Mouse (Mus musculus): ENCODE measurements at regions not wholly inside any gene's neighbourhood (a gene's known extent, or its start where the extent isn't known, plus 50 kb on each side); places are given as distances from the start of the nearest gene placed in this dataset.

DNA sequence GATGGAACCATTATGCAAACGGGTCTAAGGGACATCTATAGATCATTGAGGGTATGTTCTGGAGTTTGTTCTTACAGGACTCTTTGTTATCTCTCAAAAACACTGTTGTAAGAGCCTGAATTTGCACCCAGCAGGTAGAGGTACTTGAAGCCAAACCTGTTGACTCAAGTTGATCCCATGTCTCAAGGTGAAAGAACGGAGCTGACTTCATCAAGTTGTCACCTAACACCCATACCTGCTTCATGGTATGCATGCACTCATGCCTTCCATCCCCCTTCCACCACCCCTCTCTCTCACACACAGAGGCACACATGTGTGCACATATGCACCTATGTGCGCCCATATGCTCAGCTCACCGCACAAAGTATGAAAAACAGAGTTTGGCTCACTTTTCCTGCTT, 189.0 kb downstream of the Ttll7 start:
- no peak for DNase-seq (ENCODE audit: low read depth, low spot score)

- no peak for DNase-seq (ENCODE audit: low read depth, low spot score)
Observed at GRCm38 (mm10) chr3:147042911-147043310, 190.7 kb downstream of the Ttll7 start.

- no peak for DNase-seq (ENCODE audit: low read depth, low spot score)
Observed at GRCm38 (mm10) chr3:147046634-147047033, 194.5 kb downstream of the Ttll7 start.

DNA sequence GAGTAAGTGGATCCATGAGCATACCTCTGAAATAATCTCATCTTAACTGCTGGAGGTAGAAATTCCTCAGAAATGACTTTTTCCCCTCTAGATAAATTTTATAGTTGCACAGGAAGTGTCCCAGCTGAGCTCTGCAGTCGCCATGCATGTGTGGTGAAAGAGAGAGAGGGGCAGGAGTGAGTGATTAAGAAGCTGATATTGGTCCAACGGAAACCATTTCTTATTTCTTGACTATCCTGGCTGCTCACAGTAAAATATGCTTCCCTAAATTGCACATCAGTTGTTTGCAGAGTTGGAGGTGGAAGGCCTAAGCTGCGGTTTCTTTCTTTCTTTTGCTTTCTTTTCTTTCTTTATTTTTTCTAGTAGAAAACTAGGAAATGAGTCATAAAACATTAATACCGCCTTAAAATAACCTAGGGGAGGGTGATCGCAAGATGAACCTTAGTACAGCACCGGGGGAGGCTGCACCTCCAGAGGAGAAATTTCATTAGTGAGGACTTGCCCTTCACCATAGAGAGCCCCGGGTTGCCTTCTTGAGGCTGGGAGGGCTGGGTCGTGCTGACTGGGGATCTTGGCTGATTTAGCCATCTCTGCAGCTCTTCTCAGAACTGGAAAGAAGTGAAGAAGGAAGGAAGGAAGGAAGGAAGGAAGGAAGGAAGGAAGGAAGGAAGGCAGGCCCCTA, 202.1 kb downstream of the Ttll7 start:
- no peak for DNase-seq (ENCODE audit: low read depth, low spot score)

- DNase-seq (ENCODE audit: low read depth, low spot score), result no peak
Observed at GRCm38 (mm10) chr3:147057874-147058273, 205.7 kb downstream of the Ttll7 start.

DNA sequence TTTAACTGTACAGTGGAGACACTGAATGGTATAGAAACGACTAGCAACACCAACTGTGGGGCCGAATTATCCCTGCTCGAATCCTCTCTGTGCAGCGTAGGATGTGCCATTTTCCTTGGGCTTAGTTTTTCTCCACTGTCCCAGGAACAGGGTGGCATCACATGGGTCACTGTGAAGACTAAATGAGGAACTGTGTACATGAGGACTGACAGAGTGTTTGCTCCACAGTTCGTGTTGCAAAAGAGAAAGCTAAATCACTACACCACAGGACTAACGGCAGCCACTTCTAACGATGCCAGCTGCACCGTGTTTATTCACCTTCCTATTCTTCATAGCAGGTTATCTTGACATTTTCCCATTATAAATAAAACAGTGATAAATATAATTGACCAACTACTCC, 208.5 kb downstream of the Ttll7 start:
- no peak for DNase-seq (ENCODE audit: low read depth, low spot score)

DNA sequence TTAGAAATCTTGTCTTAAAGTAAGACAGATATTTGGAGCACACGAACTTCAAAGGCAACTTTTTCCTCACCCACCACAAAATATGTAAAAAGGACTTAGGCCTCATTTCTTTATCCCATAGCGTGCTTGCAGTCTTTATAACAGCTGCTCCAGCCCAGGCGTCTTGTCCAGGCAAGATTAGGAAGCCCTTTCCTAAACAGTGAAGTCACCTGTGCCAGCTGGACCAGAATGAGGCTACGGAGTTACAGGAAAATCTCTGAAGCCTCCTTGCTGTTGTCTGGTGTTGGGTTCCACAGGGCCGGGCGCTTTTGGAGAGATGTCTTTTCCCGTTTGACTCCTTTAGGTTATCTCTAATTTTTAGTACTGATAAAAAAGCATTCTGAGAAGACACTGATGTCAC, 210.3 kb downstream of the Ttll7 start:
- DNase-seq (ENCODE audit: low read depth, low spot score), result no peak

DNA sequence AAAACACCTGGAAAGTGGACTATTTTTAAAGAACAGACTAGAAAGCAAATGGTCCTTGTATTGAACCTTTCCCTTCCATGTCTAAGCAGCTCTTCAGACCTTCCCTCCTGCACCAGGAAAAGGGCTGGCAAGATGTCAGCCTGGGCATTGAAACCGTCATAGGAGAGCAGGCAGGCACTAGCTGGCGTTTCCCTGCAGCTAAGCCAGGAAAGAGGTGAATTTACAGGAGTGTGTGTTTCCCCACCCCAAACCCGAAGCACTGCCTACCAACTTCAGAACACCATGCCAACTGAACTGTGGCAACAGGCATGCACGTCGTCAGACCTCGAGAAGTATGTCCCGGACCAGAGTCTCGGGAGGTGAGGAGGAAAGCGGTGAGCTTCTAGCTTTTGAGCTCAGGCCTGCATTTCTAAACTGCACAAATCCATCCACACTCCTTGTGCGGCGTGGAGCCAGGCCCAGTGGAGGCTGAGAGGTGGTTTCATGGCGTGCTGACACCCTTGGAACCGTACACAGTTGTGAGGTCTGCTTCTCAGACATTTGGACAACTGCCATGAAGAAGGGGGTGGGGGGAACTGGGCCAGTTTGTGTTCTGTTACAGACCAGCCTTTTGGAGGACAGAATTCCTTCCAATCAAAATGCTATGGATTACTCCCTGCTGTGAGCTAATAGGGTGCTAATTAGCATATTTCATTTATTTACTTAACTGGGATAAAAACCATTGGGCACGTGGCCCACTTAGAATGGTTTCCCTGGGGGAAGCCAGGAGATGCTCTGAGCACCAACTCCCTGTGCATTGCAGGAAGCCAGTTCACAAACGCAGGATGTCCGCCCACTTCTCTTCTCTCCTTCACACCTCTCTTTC, 211.6 kb downstream of the Ttll7 start:
- DNase-seq (ENCODE audit: low read depth, low spot score), result no peak

GRCm38 (mm10) chr3:147064443-147064868, 212.3 kb downstream of the Ttll7 start:
- DNase-seq (ENCODE audit: low read depth, low spot score), result no peak

GRCm38 (mm10) chr3:147070972-147071371, 218.8 kb downstream of the Ttll7 start:
- DNase-seq (ENCODE audit: low read depth, low spot score), result no peak

DNA sequence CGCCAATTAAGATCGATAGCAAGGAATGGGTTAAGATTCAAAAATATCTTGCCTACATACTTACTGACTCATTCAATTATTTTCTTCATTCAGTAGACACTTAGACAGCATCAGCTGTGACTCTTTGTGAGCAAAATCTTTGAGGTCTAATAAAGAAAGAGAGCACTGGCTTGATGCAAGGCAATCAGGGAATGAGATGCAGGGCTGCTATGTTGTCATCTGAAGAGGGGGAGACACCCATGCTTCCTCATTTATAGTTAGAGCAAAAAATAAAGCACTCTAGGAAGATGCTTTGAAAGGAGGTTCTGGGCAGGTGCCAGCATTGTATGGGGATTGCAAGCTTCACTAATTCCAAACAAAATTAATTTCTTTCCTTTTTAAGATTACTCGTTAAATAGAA, 228.0 kb downstream of the Ttll7 start:
- DNase-seq (ENCODE audit: low read depth, low spot score), result no peak

- DNase-seq (ENCODE audit: low read depth, low spot score), result no peak
Observed at GRCm38 (mm10) chr3:147080768-147081448, 228.7 kb downstream of the Ttll7 start.

GRCm38 (mm10) chr3:147081763-147082162, 229.6 kb downstream of the Ttll7 start:
- DNase-seq (ENCODE audit: low read depth, low spot score), result no peak

- DNase-seq (ENCODE audit: low read depth, low spot score), result no peak
Observed at GRCm38 (mm10) chr3:147082255-147082943, 230.2 kb downstream of the Ttll7 start.

DNA sequence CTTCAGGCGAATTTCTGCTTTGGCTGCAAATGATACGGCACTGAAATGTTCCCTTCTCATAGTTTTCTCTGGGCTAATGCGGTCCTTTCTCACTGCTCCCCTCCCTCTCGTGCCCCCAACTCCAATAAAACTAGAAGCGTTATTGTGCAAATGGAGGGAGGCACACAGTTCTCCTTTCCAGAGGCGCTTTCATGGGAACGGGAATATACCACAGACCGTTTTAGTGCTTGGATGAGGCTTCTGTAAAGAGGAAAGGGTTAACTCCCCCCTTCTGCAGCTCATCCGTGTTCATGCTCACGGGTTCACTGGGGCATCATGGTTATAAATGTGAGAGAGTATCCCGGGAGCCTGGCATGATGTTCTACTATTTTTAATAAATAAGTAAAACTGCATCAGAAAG, 231.2 kb downstream of the Ttll7 start:
- DNase-seq (ENCODE audit: low read depth, low spot score), result no peak

- DNase-seq (ENCODE audit: low read depth, low spot score), result no peak
Observed at GRCm38 (mm10) chr3:147083823-147084222, 231.7 kb downstream of the Ttll7 start.

GRCm38 (mm10) chr3:147084624-147085189, 232.5 kb downstream of the Ttll7 start:
- no peak for DNase-seq (ENCODE audit: low read depth, low spot score)

DNA sequence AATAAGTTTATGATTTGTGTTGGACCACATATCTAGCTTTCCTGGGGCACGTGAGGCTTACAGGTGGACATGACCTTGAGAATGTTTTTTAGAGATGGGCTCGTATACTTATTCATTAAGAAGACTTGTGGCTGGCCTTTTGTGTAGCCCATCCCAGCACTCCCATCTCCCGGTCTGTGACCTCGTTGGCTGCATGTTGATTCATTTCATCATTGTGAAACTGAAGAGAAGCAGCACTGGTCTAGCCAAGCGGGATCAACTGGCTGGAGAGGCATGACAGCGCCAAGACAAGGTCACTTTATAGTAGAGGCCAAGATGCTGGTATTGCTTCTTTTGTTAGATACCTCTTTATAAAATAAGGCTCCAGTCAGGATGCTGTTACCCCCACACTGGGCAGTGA, 236.0 kb downstream of the Ttll7 start:
- no peak for DNase-seq (ENCODE audit: low read depth, low spot score)

- DNase-seq (ENCODE audit: low read depth, low spot score), result no peak
Observed at GRCm38 (mm10) chr3:147089716-147090115, 237.5 kb downstream of the Ttll7 start.

DNA sequence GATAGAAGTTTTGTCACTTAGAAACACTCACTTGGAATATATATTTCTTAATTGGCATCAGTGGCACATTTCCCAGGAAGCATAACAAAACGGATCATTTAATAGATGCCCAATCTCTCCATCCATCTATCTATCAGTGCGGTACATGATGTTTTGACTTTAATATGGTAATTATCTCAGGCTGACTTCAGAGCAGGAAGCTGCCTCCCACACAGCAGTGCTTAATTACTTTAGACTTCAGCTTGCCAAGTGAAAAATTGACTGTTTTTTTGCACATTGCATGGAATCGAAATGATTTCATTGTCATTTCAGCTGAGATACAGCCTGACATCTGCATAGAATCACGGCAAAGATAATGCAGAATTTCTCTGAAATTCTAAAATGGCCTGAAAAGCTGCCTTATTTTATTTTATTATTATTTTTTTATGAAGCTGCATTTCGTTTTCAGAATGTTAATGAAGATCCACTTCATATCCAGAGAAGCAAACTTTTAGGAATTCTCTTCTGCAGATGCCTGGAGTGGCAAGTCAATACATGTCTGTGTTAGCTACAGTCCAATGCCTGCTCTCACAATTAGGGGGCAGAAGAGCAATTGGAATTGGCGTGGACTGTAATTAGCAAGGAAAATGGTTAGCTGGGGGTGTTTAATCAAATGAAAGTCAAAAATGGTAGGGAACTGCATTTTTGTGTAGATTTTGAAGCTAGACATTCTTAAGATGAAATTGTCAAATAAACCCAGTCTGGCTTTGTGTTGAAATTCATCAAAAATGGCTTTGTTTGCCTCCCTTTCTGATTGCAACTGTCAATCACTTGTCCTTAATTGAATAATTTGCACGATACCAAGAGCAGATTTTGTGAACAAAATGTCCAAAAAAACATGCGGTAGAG, 240.3 kb downstream of the Ttll7 start:
- DNase-seq (ENCODE audit: low read depth, low spot score), result no peak

- DNase-seq (ENCODE audit: low read depth, low spot score), result no peak
Observed at GRCm38 (mm10) chr3:147093076-147093380, 240.9 kb downstream of the Ttll7 start.
